ENCODE assay signal across 24 mouse cellular contexts in the genomic region with DNA sequence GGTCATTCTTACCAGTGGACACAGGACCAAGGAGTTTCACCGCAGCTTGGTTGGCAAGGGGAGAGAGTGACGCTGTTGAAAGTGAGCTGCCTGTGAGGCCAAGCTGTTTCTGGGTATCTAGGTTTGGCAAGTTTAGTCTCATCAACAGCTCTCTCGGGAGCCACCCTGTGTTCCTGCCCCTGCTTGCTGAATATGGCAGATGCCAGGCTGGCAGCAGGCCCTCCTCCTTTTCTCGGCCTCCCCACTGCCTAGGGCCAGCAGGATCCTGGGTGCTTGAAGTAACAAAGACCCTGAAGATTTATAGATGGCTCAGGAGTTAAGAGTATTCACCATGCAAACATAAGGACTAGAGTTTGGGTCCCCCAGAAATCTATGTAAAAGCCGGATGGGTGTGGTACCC. TPM values are rescaled to one million over a fixed set of nuclear protein-coding genes. Genes with fewer than 3 reads are reported as not detected.
DNase-seq lines count a peak whose midpoint lies in the region; ATAC-seq and TF ChIP-seq lines count a peak whose summit lies in the region.
"Had no signal": no experiment of that assay in that cellular context is flagged by ENCODE, and none has a peak within 500 bp of the region (broad histone marks: within the 10 kb centered on the region; RNA-seq: fewer than 3 reads in every experiment).

No protein-coding gene starts in this region.

- ATAC-seq in forebrain, embryonic 14.5 days: peak; percentile 44; the same call in 1 of the 2 replicates
- ATAC-seq in forebrain, embryonic 11.5 days (replicated peaks; ENCODE audit: low FRiP score): no peak
- no peak for ATAC-seq in stomach, embryonic 15.5 days (ENCODE audit: insufficient read depth, low FRiP score, low read depth)
- ATAC-seq in midbrain, embryonic 14.5 days (ENCODE audit: low FRiP score, low TSS enrichment): no peak
- ATAC-seq: liver, embryonic 12.5 days had no signal

- peak; percentile 52 for DNase-seq in forebrain, embryonic 14.5 days (ENCODE audit: low spot score)
- no peak for DNase-seq in forebrain, embryonic 11.5 days (ENCODE audit: low spot score)
- peak; percentile 24 to 26 for DNase-seq in left cerebral cortex, adult 18-20 months (ENCODE audit: low spot score in 2 of 2)
- no peak for DNase-seq in left cerebral cortex, postnatal 4 days
- DNase-seq in layer of hippocampus, adult 2 months (ENCODE audit: low spot score in 2 of 2): peak; percentile 33 to 41
- DNase-seq in heart, postnatal 25 days (ENCODE audit: low spot score): no peak
- DNase-seq in midbrain, embryonic 14.5 days: no peak
- DNase-seq: adrenal gland, postnatal 25 days; cerebellum, postnatal 14 days; heart, adult 11 months; lung, postnatal 36 days; thymus, adult 2 months had no signal

- no peaks in the 10 kb centered on the region for H3K27me3 ChIP-seq in forebrain, embryonic 14.5 days (replicated peaks; ENCODE audit: control insufficient read depth, insufficient read depth, low read length)
- H3K27me3 ChIP-seq in forebrain, embryonic 11.5 days (ENCODE audit: control insufficient read depth, insufficient read depth, low read length): no peaks in the 10 kb centered on the region
- H3K27me3 ChIP-seq in stomach, embryonic 15.5 days (replicated peaks): no peaks in the 10 kb centered on the region
- no peaks in the 10 kb centered on the region for H3K27me3 ChIP-seq in midbrain, embryonic 14.5 days (ENCODE audit: control insufficient read depth, insufficient read depth, low read length)
- H3K27me3 ChIP-seq: kidney, embryonic 15.5 days; liver, embryonic 12.5 days had no signal

- TF ChIP-seq CTCF in layer of hippocampus, adult 2 months (conservative IDR thresholded peaks at IDR 0.05): no peak

- no peak overlapping the region for H3K4me3 ChIP-seq in forebrain, embryonic 14.5 days (ENCODE audit: low read depth, low read length)
- no peak overlapping the region for H3K4me3 ChIP-seq in forebrain, embryonic 11.5 days (ENCODE audit: low read depth, low read length)
- no peak overlapping the region for H3K4me3 ChIP-seq in layer of hippocampus, adult 2 months
- H3K4me3 ChIP-seq in stomach, embryonic 15.5 days (replicated peaks): no peak overlapping the region
- no peak overlapping the region for H3K4me3 ChIP-seq in midbrain, embryonic 14.5 days (replicated peaks; ENCODE audit: low read depth, low read length)
- H3K4me3 ChIP-seq: erythroblast, embryonic 14.5 days; kidney, embryonic 15.5 days; limb, embryonic 10.5 days; liver, embryonic 12.5 days; midbrain, embryonic 10.5 days had no signal

- WGBS in forebrain, embryonic 14.5 days: 69% methylated on average over 5 of the region's 5 CpGs
- WGBS in forebrain, embryonic 11.5 days: 88% methylated on average over 5 of the region's 5 CpGs
- 83% methylated on average over 5 of the region's 5 CpGs for WGBS in stomach, embryonic 15.5 days
- 87% methylated on average over 5 of the region's 5 CpGs for WGBS in midbrain, embryonic 14.5 days

- H3K9me3 ChIP-seq in forebrain, embryonic 14.5 days (replicated peaks; ENCODE audit: control insufficient read depth, low read length): no peaks in the 10 kb centered on the region
- no peaks in the 10 kb centered on the region for H3K9me3 ChIP-seq in forebrain, embryonic 11.5 days (ENCODE audit: control insufficient read depth, low read length)
- no peaks in the 10 kb centered on the region for H3K9me3 ChIP-seq in stomach, embryonic 15.5 days
- H3K9me3 ChIP-seq in midbrain, embryonic 14.5 days (ENCODE audit: control insufficient read depth, low read length): no peaks in the 10 kb centered on the region
- H3K9me3 ChIP-seq: kidney, embryonic 15.5 days; limb, embryonic 10.5 days; liver, embryonic 12.5 days; midbrain, embryonic 10.5 days had no signal

- intact Hi-C loops in left cerebral cortex, postnatal 4 days (cut with DNase I): no loop called here
- intact Hi-C loops in heart, postnatal 25 days (cut with DNase I): no loop called here

- H3K27ac ChIP-seq in forebrain, embryonic 14.5 days (ENCODE audit: low read depth, low read length): peak overlapping the region; percentile 44; the same call in 1 of the 2 replicates
- H3K27ac ChIP-seq in forebrain, embryonic 11.5 days (ENCODE audit: low read depth, low read length): no peak overlapping the region
- H3K27ac ChIP-seq in layer of hippocampus, adult 2 months: no peak overlapping the region
- 0 out of 2 replicates have a peak overlapping the region, but pooled peaks have one; percentile 89 for H3K27ac ChIP-seq in stomach, embryonic 15.5 days
- H3K27ac ChIP-seq in midbrain, embryonic 14.5 days (replicated peaks; ENCODE audit: low read depth, low read length): no peak overlapping the region
- H3K27ac ChIP-seq: kidney, embryonic 15.5 days; limb, embryonic 10.5 days; liver, embryonic 12.5 days; midbrain, embryonic 10.5 days had no signal

- no peaks in the 10 kb centered on the region for H3K36me3 ChIP-seq in forebrain, embryonic 14.5 days (ENCODE audit: control insufficient read depth, insufficient read depth, low read length)
- H3K36me3 ChIP-seq in forebrain, embryonic 11.5 days (ENCODE audit: control insufficient read depth, insufficient read depth, low read length): no peaks in the 10 kb centered on the region
- no peaks in the 10 kb centered on the region for H3K36me3 ChIP-seq in stomach, embryonic 15.5 days
- no peaks in the 10 kb centered on the region for H3K36me3 ChIP-seq in midbrain, embryonic 14.5 days (ENCODE audit: control insufficient read depth, insufficient read depth, low read length)
- H3K36me3 ChIP-seq: kidney, embryonic 15.5 days; liver, embryonic 12.5 days; midbrain, embryonic 10.5 days had no signal

- no peak overlapping the region for H3K4me2 ChIP-seq in forebrain, embryonic 14.5 days (ENCODE audit: low read length)
- no peak overlapping the region for H3K4me2 ChIP-seq in forebrain, embryonic 11.5 days (ENCODE audit: low read depth, low read length, severe bottlenecking)
- H3K4me2 ChIP-seq in stomach, embryonic 15.5 days: no peak overlapping the region
- no peak overlapping the region for H3K4me2 ChIP-seq in midbrain, embryonic 14.5 days (ENCODE audit: low read length)
- H3K4me2 ChIP-seq: kidney, embryonic 15.5 days; liver, embryonic 12.5 days had no signal

- no peak overlapping the region for H3K9ac ChIP-seq in forebrain, embryonic 14.5 days (ENCODE audit: low read length)
- H3K9ac ChIP-seq in forebrain, embryonic 11.5 days (ENCODE audit: low read length): no peak overlapping the region
- H3K9ac ChIP-seq in stomach, embryonic 15.5 days: no peak overlapping the region
- H3K9ac ChIP-seq in midbrain, embryonic 14.5 days (replicated peaks; ENCODE audit: low read length): no peak overlapping the region
- H3K9ac ChIP-seq: kidney, embryonic 15.5 days; liver, embryonic 12.5 days had no signal

- no peaks in the 10 kb centered on the region for H3K4me1 ChIP-seq in forebrain, embryonic 14.5 days (ENCODE audit: control insufficient read depth, insufficient read depth, low read length)
- no peaks in the 10 kb centered on the region for H3K4me1 ChIP-seq in forebrain, embryonic 11.5 days (replicated peaks; ENCODE audit: control insufficient read depth, insufficient read depth, low read length)
- H3K4me1 ChIP-seq in stomach, embryonic 15.5 days: 0 out of 2 replicates have a peak, but pooled peaks cover 15% of the 10 kb centered on the region
- H3K4me1 ChIP-seq in midbrain, embryonic 14.5 days (ENCODE audit: control insufficient read depth, insufficient read depth, low read length): no peaks in the 10 kb centered on the region
- H3K4me1 ChIP-seq: liver, embryonic 12.5 days had no signal

RNA-seq across cellular contexts. Expression of a gene that starts 34.1 kb away (rescaled TPM):
- 25.8 and 29.4 TPM in 2 replicates for polyA plus RNA-seq in forebrain, embryonic 14.5 days (2014; fragmentation: Nextera tagmentation; extraction: Ambion mirVana)
- polyA plus RNA-seq in forebrain, embryonic 11.5 days (2014; fragmentation: Nextera tagmentation; extraction: Ambion mirVana): 12.9 and 13.3 TPM in 2 replicates
- total RNA-seq in left cerebral cortex, adult 18-20 months (2021): 10 to 100 TPM; 34.1 to 36.6 TPM
- total RNA-seq in left cerebral cortex, postnatal 4 days (2021): 10 to 100 TPM; 67.5 to 84.1 TPM
- 10 to 100 TPM; 18.0 to 24.4 TPM for total RNA-seq in layer of hippocampus, adult 2 months (2021)
- polyA plus RNA-seq in stomach, embryonic 15.5 days (2015; fragmentation: Nextera tagmentation; extraction: Ambion mirVana): 34.4 and 36.5 TPM in 2 replicates
- 10 to 100 TPM; 16.0 to 21.5 TPM for total RNA-seq in heart, postnatal 25 days (2021)
- 30.1 and 33.2 TPM in 2 replicates for polyA plus RNA-seq in midbrain, embryonic 14.5 days (2014; fragmentation: Nextera tagmentation; extraction: Ambion mirVana)
- polyA plus RNA-seq: erythroblast, embryonic 14.5 days had no signal

RNA-seq across cellular contexts. Expression of a gene that starts 37.0 kb away (rescaled TPM):
- 0.24 and 0.56 TPM in 2 replicates for polyA plus RNA-seq in forebrain, embryonic 14.5 days (2014; fragmentation: Nextera tagmentation; extraction: Ambion mirVana)
- not detected in 2 replicates for polyA plus RNA-seq in forebrain, embryonic 11.5 days (2014; fragmentation: Nextera tagmentation; extraction: Ambion mirVana)
- 1 to 10 TPM; 1.0 to 1.1 TPM for total RNA-seq in left cerebral cortex, adult 18-20 months (2021)
- total RNA-seq in left cerebral cortex, postnatal 4 days (2021): 1 to 10 TPM; 2.1 to 2.9 TPM
- 1 to 10 TPM; 1.3 to 1.6 TPM for total RNA-seq in layer of hippocampus, adult 2 months (2021)
- polyA plus RNA-seq in stomach, embryonic 15.5 days (2015; fragmentation: Nextera tagmentation; extraction: Ambion mirVana): 1.9 and 3.4 TPM in 2 replicates
- 1 to 10 TPM; 1.7 to 2.1 TPM for total RNA-seq in heart, postnatal 25 days (2021)
- 0.75 and 1.2 TPM in 2 replicates for polyA plus RNA-seq in midbrain, embryonic 14.5 days (2014; fragmentation: Nextera tagmentation; extraction: Ambion mirVana)

RNA-seq across cellular contexts. Expression of a gene that starts 44.1 kb away (rescaled TPM):
- polyA plus RNA-seq in forebrain, embryonic 14.5 days (2014; fragmentation: Nextera tagmentation; extraction: Ambion mirVana): not detected in 2 replicates
- polyA plus RNA-seq in forebrain, embryonic 11.5 days (2014; fragmentation: Nextera tagmentation; extraction: Ambion mirVana): not detected in 2 replicates
- total RNA-seq in left cerebral cortex, adult 18-20 months (2021): not detected
- total RNA-seq in left cerebral cortex, postnatal 4 days (2021): not detected
- total RNA-seq in layer of hippocampus, adult 2 months (2021): not detected
- polyA plus RNA-seq in stomach, embryonic 15.5 days (2015; fragmentation: Nextera tagmentation; extraction: Ambion mirVana): not detected in 2 replicates
- total RNA-seq in heart, postnatal 25 days (2021): not detected
- not detected in 2 replicates for polyA plus RNA-seq in midbrain, embryonic 14.5 days (2014; fragmentation: Nextera tagmentation; extraction: Ambion mirVana)
- total RNA-seq: ES-E14; layer of hippocampus, postnatal 25 days; neutrophil, adult 5-6 weeks had no signal
- polyA plus RNA-seq: erythroblast, embryonic 14.5 days; heart, embryonic 14.5 days; hindbrain, embryonic 11.5 days; intestine, embryonic 14.5 days; kidney, embryonic 15.5 days; limb, embryonic 10.5 days; liver, embryonic 12.5 days; midbrain, embryonic 10.5 days had no signal

Comparison
In these comparisons a context has a peak if more than half of its experiments do, and no peak if none do; other contexts are left out.
1. DNase-seq: peak in forebrain, embryonic 14.5 days (single experiment), left cerebral cortex, adult 18-20 months (2 of 2) and layer of hippocampus, adult 2 months (2 of 2); none in forebrain, embryonic 11.5 days (single experiment), left cerebral cortex, postnatal 4 days (single experiment), heart, postnatal 25 days (single experiment) and midbrain, embryonic 14.5 days (single experiment).
2. H3K27ac ChIP-seq: peak in forebrain, embryonic 14.5 days (single experiment) and stomach, embryonic 15.5 days (single experiment); none in forebrain, embryonic 11.5 days (single experiment), layer of hippocampus, adult 2 months (single experiment) and midbrain, embryonic 14.5 days (single experiment).